Mouse (Mus musculus) spleen, postnatal 4 days (tissue): ENCODE data around the gene Otop2.

Source experiments
- DNase-seq, 2 experiments: peaks; one replicate each; pipeline ENCODE4 v3.0.0; 2022; ENCODE audit warnings: low spot score in 2 of 2

The Otop2 gene

GRCm38 (mm10) chr11:115381276-115381675, 74.3 kb downstream of the Otop2 start:
- no peak for DNase-seq
